Mouse (Mus musculus): ENCODE results near the gene Eif1.

GRCm38 (mm10) chr11:100311656-100312055 lies 8.0 kb upstream of the Eif1 start:
- TF ChIP-seq GATA1 (IDR thresholded peaks at IDR 0.05; ENCODE audit: borderline replicate concordance, low read length) (no peak), FLI1 (IDR thresholded peaks at IDR 0.05; ENCODE audit: low read length) (no peak)
